Mouse (Mus musculus) spleen, adult 2 months (tissue): Measurements from ENCODE around the gene Syncrip.

Experiments
- CTCF ChIP-seq: fragments of 200-500 bp; IDR thresholded peaks from 2 replicates; pipeline ENCODE4 v1.5.1; 2011; ENCODE audit warnings: mild to moderate bottlenecking, inconsistent platforms; ENCODE audit not compliant: insufficient read depth, insufficient read length, insufficient replicate concordance; ENCODE audit errors: extremely low read depth
- POLR2A ChIP-seq: fragments of 200-500 bp; IDR thresholded peaks from 2 replicates; pipeline ENCODE4 v1.6.1; 2011; ENCODE audit warnings: low read depth, low read length, inconsistent platforms

GRCm38 (mm10) chr9:88521961-88522568, 39.7 kb upstream of the Syncrip start:
- TF ChIP-seq CTCF (no peak), POLR2A (no peak)
